Mouse (Mus musculus): Measurements from ENCODE around the gene Dagla. TPM values are rescaled to one million over a fixed set of nuclear protein-coding genes. Genes with fewer than 3 reads are reported as not detected.

Gene Dagla
- polyA plus RNA-seq, 1 experiment from 2014 or later = 3.1 TPM

GRCm38 (mm10) chr19:10277759-10278158, 26.9 kb downstream of the Dagla start:
- ATAC-seq (ENCODE audit: insufficient number of reproducible peaks, insufficient read depth, low FRiP score, low TSS enrichment) = no peak; the same call in 1 of the 2 replicates

GRCm38 (mm10) chr19:10277331-10277730, 27.3 kb downstream of the Dagla start:
- Histone ChIP-seq H3K36me3 (no peaks in the 10 kb centered on the region), H3K4me2 (replicated peaks) (no peak overlapping the region), H3K9ac (no peak overlapping the region), H3K27ac (no peak overlapping the region), H3K27me3 (0 out of 2 replicates have a peak, but pooled peaks cover 3% of the 10 kb centered on the region), H3K4me1 (peaks cover 46% of the 10 kb centered on the region), H3K9me3 (no peaks in the 10 kb centered on the region), H3K4me3 (no peak overlapping the region)
- no peak for ATAC-seq (ENCODE audit: insufficient number of reproducible peaks, insufficient read depth, low FRiP score, low TSS enrichment)
- WGBS = 5% methylated on average over 17 of the region's 17 CpGs

More at GRCm38 (mm10) chr19:10277759-10278158, 26.9 kb downstream of the Dagla start:
- H3K9me3 ChIP-seq = no peaks in the 10 kb centered on the region
- WGBS = 30% methylated on average over 5 of the region's 5 CpGs
- 0 out of 2 replicates have a peak, but pooled peaks cover 3% of the 10 kb centered on the region for H3K27me3 ChIP-seq
- H3K4me1 ChIP-seq = peaks cover 41% of the 10 kb centered on the region
- no peak overlapping the region for H3K4me3 ChIP-seq
- H3K4me2 ChIP-seq (replicated peaks) = no peak overlapping the region
- H3K27ac ChIP-seq = no peak overlapping the region
- no peak overlapping the region for H3K9ac ChIP-seq
- no peaks in the 10 kb centered on the region for H3K36me3 ChIP-seq

- no peak overlapping the region for H3K27ac ChIP-seq
- no peaks in the 10 kb centered on the region for H3K36me3 ChIP-seq
- H3K4me3 ChIP-seq = no peak overlapping the region
- 66% methylated on average over 12 of the region's 12 CpGs for WGBS
- ATAC-seq (ENCODE audit: insufficient number of reproducible peaks, insufficient read depth, low FRiP score, low TSS enrichment) = no peak
- H3K4me2 ChIP-seq (replicated peaks) = no peak overlapping the region
- no peak overlapping the region for H3K9ac ChIP-seq
- H3K27me3 ChIP-seq = 0 out of 2 replicates have a peak, but pooled peaks cover 3% of the 10 kb centered on the region
- H3K4me1 ChIP-seq = peaks cover 43% of the 10 kb centered on the region
- no peaks in the 10 kb centered on the region for H3K9me3 ChIP-seq
Measured at GRCm38 (mm10) chr19:10276483-10277144, 28.1 kb downstream of the Dagla start.

GRCm38 (mm10) chr19:10274056-10274455, 30.6 kb downstream of the Dagla start:
- Histone ChIP-seq H3K4me3 (no peak overlapping the region), H3K9me3 (no peaks in the 10 kb centered on the region), H3K9ac (no peak overlapping the region), H3K4me2 (replicated peaks) (no peak overlapping the region), H3K27ac (0 out of 2 replicates have a peak overlapping the region, but pooled peaks have one; percentile 30), H3K4me1 (peaks cover 41% of the 10 kb centered on the region), H3K36me3 (no peaks in the 10 kb centered on the region), H3K27me3 (no peaks in the 10 kb centered on the region)
- WGBS = 22% methylated on average over 5 of the region's 5 CpGs
- ATAC-seq (ENCODE audit: insufficient number of reproducible peaks, insufficient read depth, low FRiP score, low TSS enrichment) = no peak

- Histone ChIP-seq H3K4me3 (no peak overlapping the region), H3K9ac (peak overlapping the region; percentile 15), H3K4me2 (replicated peaks) (peak overlapping the region; percentile 42)
Measured at GRCm38 (mm10) chr19:10272746-10273145, 31.9 kb downstream of the Dagla start.

GRCm38 (mm10) chr19:10271592-10271991, 33.1 kb downstream of the Dagla start:
- H3K9me3 ChIP-seq = no peaks in the 10 kb centered on the region
- no peak overlapping the region for H3K9ac ChIP-seq
- no peaks in the 10 kb centered on the region for H3K27me3 ChIP-seq
- ATAC-seq (ENCODE audit: insufficient number of reproducible peaks, insufficient read depth, low FRiP score, low TSS enrichment) = no peak
- peaks cover 30% of the 10 kb centered on the region for H3K4me1 ChIP-seq
- no peak overlapping the region for H3K4me2 ChIP-seq (replicated peaks)
- 92% methylated on average over 7 of the region's 7 CpGs for WGBS
- H3K4me3 ChIP-seq = no peak overlapping the region
- H3K36me3 ChIP-seq = no peaks in the 10 kb centered on the region
- H3K27ac ChIP-seq = no peak overlapping the region

More at GRCm38 (mm10) chr19:10272746-10273145, 31.9 kb downstream of the Dagla start:
- no peak overlapping the region for H3K27ac ChIP-seq
- no peaks in the 10 kb centered on the region for H3K36me3 ChIP-seq
- 0 out of 2 replicates have a peak, but pooled peaks have one; percentile 18 for ATAC-seq (ENCODE audit: insufficient number of reproducible peaks, insufficient read depth, low FRiP score, low TSS enrichment)
- WGBS = 22% methylated on average over 11 of the region's 11 CpGs
- no peaks in the 10 kb centered on the region for H3K9me3 ChIP-seq
- H3K27me3 ChIP-seq = no peaks in the 10 kb centered on the region
- peaks cover 33% of the 10 kb centered on the region for H3K4me1 ChIP-seq

GRCm38 (mm10) chr19:10270356-10270755, 34.3 kb downstream of the Dagla start:
- H3K36me3 ChIP-seq = no peaks in the 10 kb centered on the region
- no peak overlapping the region for H3K9ac ChIP-seq
- 66% methylated on average over 5 of the region's 5 CpGs for WGBS
- H3K9me3 ChIP-seq = no peaks in the 10 kb centered on the region
- ATAC-seq (ENCODE audit: insufficient number of reproducible peaks, insufficient read depth, low FRiP score, low TSS enrichment) = no peak
- H3K4me3 ChIP-seq = no peak overlapping the region
- H3K27me3 ChIP-seq = no peaks in the 10 kb centered on the region
- no peak overlapping the region for H3K27ac ChIP-seq
- no peak overlapping the region for H3K4me2 ChIP-seq (replicated peaks)
- peaks cover 27% of the 10 kb centered on the region for H3K4me1 ChIP-seq

- no peaks in the 10 kb centered on the region; the same call in 1 of the 2 replicates for H3K27me3 ChIP-seq
Measured at GRCm38 (mm10) chr19:10268851-10269250, 35.8 kb downstream of the Dagla start.

GRCm38 (mm10) chr19:10267953-10268352, 36.7 kb downstream of the Dagla start:
- Histone ChIP-seq H3K4me3 (no peak overlapping the region), H3K4me1 (peaks cover 19% of the 10 kb centered on the region), H3K9ac (no peak overlapping the region), H3K27me3 (no peaks in the 10 kb centered on the region; the same call in 1 of the 2 replicates), H3K9me3 (no peaks in the 10 kb centered on the region), H3K4me2 (replicated peaks) (no peak overlapping the region), H3K27ac (no peak overlapping the region), H3K36me3 (no peaks in the 10 kb centered on the region)
- 91% methylated on average over 10 of the region's 10 CpGs for WGBS
- no peak for ATAC-seq (ENCODE audit: insufficient number of reproducible peaks, insufficient read depth, low FRiP score, low TSS enrichment)

More at GRCm38 (mm10) chr19:10268851-10269250, 35.8 kb downstream of the Dagla start:
- Histone ChIP-seq H3K4me2 (replicated peaks) (no peak overlapping the region), H3K36me3 (no peaks in the 10 kb centered on the region), H3K9ac (no peak overlapping the region), H3K4me3 (no peak overlapping the region), H3K9me3 (no peaks in the 10 kb centered on the region), H3K4me1 (peaks cover 26% of the 10 kb centered on the region), H3K27ac (no peak overlapping the region)
- no peak for ATAC-seq (ENCODE audit: insufficient number of reproducible peaks, insufficient read depth, low FRiP score, low TSS enrichment)
- WGBS = 89% methylated on average over 15 of the region's 15 CpGs

GRCm38 (mm10) chr19:10267057-10267456, 37.6 kb downstream of the Dagla start:
- no peak overlapping the region; the same call in 1 of the 2 replicates for H3K9ac ChIP-seq
- WGBS = 19% methylated on average over 15 of the region's 15 CpGs
- no peak overlapping the region for H3K4me2 ChIP-seq (replicated peaks)
- no peak; the same call in 1 of the 2 replicates for ATAC-seq (ENCODE audit: insufficient number of reproducible peaks, insufficient read depth, low FRiP score, low TSS enrichment)
- no peaks in the 10 kb centered on the region; the same call in 1 of the 2 replicates for H3K27me3 ChIP-seq
- no peaks in the 10 kb centered on the region for H3K9me3 ChIP-seq
- H3K36me3 ChIP-seq = no peaks in the 10 kb centered on the region
- H3K4me1 ChIP-seq = peaks cover 12% of the 10 kb centered on the region
- H3K4me3 ChIP-seq = no peak overlapping the region
- 0 out of 2 replicates have a peak overlapping the region, but pooled peaks have one; percentile 0 for H3K27ac ChIP-seq

GRCm38 (mm10) chr19:10266196-10266850, 38.4 kb downstream of the Dagla start:
- Histone ChIP-seq H3K27me3 (no peaks in the 10 kb centered on the region; the same call in 1 of the 2 replicates), H3K27ac (0 out of 2 replicates have a peak overlapping the region, but pooled peaks have one; percentile 0), H3K4me2 (replicated peaks) (no peak overlapping the region), H3K9me3 (no peaks in the 10 kb centered on the region), H3K4me1 (peaks cover 12% of the 10 kb centered on the region), H3K9ac (no peak overlapping the region), H3K4me3 (no peak overlapping the region), H3K36me3 (no peaks in the 10 kb centered on the region)
- 22% methylated on average over 14 of the region's 14 CpGs for WGBS
- no peak for ATAC-seq (ENCODE audit: insufficient number of reproducible peaks, insufficient read depth, low FRiP score, low TSS enrichment)

Data from embryonic facial prominence, embryonic 12.5 days (tissue).